Comparison of ENCODE assay signal across 27 mouse cellular contexts in genomic region chr11:77200703-77201102, GRCm38 (mm10). TPM values are rescaled to one million over a fixed set of nuclear protein-coding genes. Genes with fewer than 3 reads are reported as not detected.
DNase-seq lines count a peak whose midpoint lies in the region; ATAC-seq and TF ChIP-seq lines count a peak whose summit lies in the region.
"Had no signal": no experiment of that assay in that cellular context is flagged by ENCODE, and none has a peak within 500 bp of the region (broad histone marks: within the 10 kb centered on the region; RNA-seq: fewer than 3 reads in every experiment).

No protein-coding gene starts in this region.

- H3K79me2 ChIP-seq in MEL (ENCODE audit: control insufficient read depth, insufficient read depth, low read length, poor library complexity) (no peaks in the 10 kb centered on the region), myocyte (ENCODE audit: control insufficient read depth, insufficient read depth) (no peaks in the 10 kb centered on the region)

- no peak for TF ChIP-seq CTCF in testis, adult 2 months (IDR thresholded peaks at IDR 0.05; ENCODE audit: control insufficient read depth, insufficient read depth, insufficient replicate concordance, low read depth, low read length)
- no peak for TF ChIP-seq CTCF in MEL (IDR thresholded peaks at IDR 0.05 in 2 of 3, conservative IDR thresholded peaks at IDR 0.05 in 1 of 3; ENCODE audit: control insufficient read depth in 1 of 3, insufficient read depth in 1 of 3, low read depth in 2 of 3, low read length in 3 of 3, poor library complexity in 1 of 3, severe bottlenecking in 1 of 3)
- TF ChIP-seq CTCF in small intestine, adult 2 months (IDR thresholded peaks at IDR 0.05; ENCODE audit: extremely low read depth, insufficient read length, insufficient replicate concordance, low read depth, low read length): no peak

- peak overlapping the region; percentile 77 for H3K27ac ChIP-seq in testis, adult 2 months (ENCODE audit: control insufficient read depth, insufficient read depth, low read depth, low read length)
- H3K27ac ChIP-seq in MEL (ENCODE audit: control insufficient read depth, low read depth, low read length): no peak overlapping the region
- H3K27ac ChIP-seq in small intestine, adult 2 months (ENCODE audit: insufficient read depth, low read depth, low read length): peak overlapping the region; percentile 66
- H3K27ac ChIP-seq: embryonic facial prominence, embryonic 13.5 days; embryonic facial prominence, embryonic 15.5 days; forebrain, embryonic 10.5 days; forebrain, embryonic 12.5 days had no signal

- H3K4me3 ChIP-seq in testis, adult 2 months (ENCODE audit: control insufficient read depth, low read depth, low read length): peak overlapping the region; percentile 9; the same call in 1 of the 2 replicates
- H3K4me3 ChIP-seq in MEL (ENCODE audit: control insufficient read depth in 1 of 2, insufficient read depth in 1 of 2, low read depth in 2 of 2, low read length in 2 of 2) (no peak overlapping the region), myocyte (no peak overlapping the region)
- H3K4me3 ChIP-seq in small intestine, adult 2 months (ENCODE audit: low read depth, low read length): no peak overlapping the region
- H3K4me3 ChIP-seq: embryonic facial prominence, embryonic 13.5 days; embryonic facial prominence, embryonic 15.5 days; erythroblast, embryonic 14.5 days; forebrain, embryonic 10.5 days; forebrain, embryonic 12.5 days had no signal

- peaks cover 2% of the 10 kb centered on the region; the same call in 1 of the 2 replicates for H3K4me1 ChIP-seq in testis, adult 2 months (ENCODE audit: control insufficient read depth, insufficient read depth, low read length)
- H3K4me1 ChIP-seq in MEL (ENCODE audit: control insufficient read depth in 1 of 2, insufficient read depth in 2 of 2, low read length in 2 of 2): peaks cover 8 to 20% of the 10 kb centered on the region in 2 experiments
- H3K4me1 ChIP-seq in small intestine, adult 2 months (ENCODE audit: control insufficient read depth, insufficient read depth, insufficient read length, low read length): peaks cover 12% of the 10 kb centered on the region
- H3K4me1 ChIP-seq: embryonic facial prominence, embryonic 15.5 days had no signal

- H3K4me2 ChIP-seq in myocyte (ENCODE audit: low read depth): no peak overlapping the region
- H3K4me2 ChIP-seq: embryonic facial prominence, embryonic 13.5 days; embryonic facial prominence, embryonic 15.5 days; forebrain, embryonic 12.5 days had no signal

- TF ChIP-seq EP300 in MEL (IDR thresholded peaks at IDR 0.05; ENCODE audit: low read depth in 1 of 2, low read length in 2 of 2): no peak

- no peak for DNase-seq in testis, postnatal 10 days (ENCODE audit: low spot score)
- DNase-seq in MEL (ENCODE audit: low read depth, low spot score): no peak
- DNase-seq in cerebellum, adult 8-10 months: no peak
- no peak for DNase-seq in ovary, postnatal 36 days (ENCODE audit: low spot score)
- DNase-seq: adrenal gland, adult 2 months; adrenal gland, postnatal 10 days; adrenal gland, postnatal 25 days; cerebellum, adult 11-12 months; cerebellum, adult 2 months; cerebellum, adult 9-11 months; cerebellum, postnatal 14 days; cerebellum, postnatal 36 days; embryo, embryonic 11 days had no signal

- H3K9ac ChIP-seq in MEL (ENCODE audit: control insufficient read depth, low read depth, low read length, poor library complexity, severe bottlenecking): no peak overlapping the region
- H3K9ac ChIP-seq: embryonic facial prominence, embryonic 13.5 days; embryonic facial prominence, embryonic 15.5 days; forebrain, embryonic 12.5 days had no signal

- no peaks in the 10 kb centered on the region for H3K27me3 ChIP-seq in testis, adult 2 months (ENCODE audit: control insufficient read depth, insufficient read depth, low read length)
- H3K27me3 ChIP-seq in MEL (ENCODE audit: control insufficient read depth in 1 of 2, insufficient read depth in 2 of 2, low read length in 2 of 2) (no peaks in the 10 kb centered on the region), myocyte (ENCODE audit: control insufficient read depth, insufficient read depth, insufficient read length) (no peaks in the 10 kb centered on the region)
- H3K27me3 ChIP-seq in small intestine, adult 2 months (ENCODE audit: control insufficient read depth, insufficient read depth, low read length): no peaks in the 10 kb centered on the region
- H3K27me3 ChIP-seq: CH12.LX; embryonic facial prominence, embryonic 13.5 days; embryonic facial prominence, embryonic 15.5 days had no signal

- no peak; the same call in 1 of the 2 replicates for TF ChIP-seq POLR2A in testis, adult 2 months (IDR thresholded peaks at IDR 0.05; ENCODE audit: control insufficient read depth, low read depth, low read length)
- no peak for TF ChIP-seq POLR2A in MEL (IDR thresholded peaks at IDR 0.05; ENCODE audit: control insufficient read depth in 1 of 2, insufficient read depth in 1 of 2, low read depth in 1 of 2, low read length in 2 of 2, poor library complexity in 1 of 2)
- TF ChIP-seq POLR2A in myocyte (IDR thresholded peaks at IDR 0.05; ENCODE audit: insufficient read length, low read depth): no peak
- TF ChIP-seq POLR2A in small intestine, adult 2 months (IDR thresholded peaks at IDR 0.05; ENCODE audit: low read depth, low read length): no peak

- WGBS in small intestine, adult 2 months: 29% methylated on average over 1 of the region's 1 CpGs

- no peak overlapping the region for H3ac ChIP-seq in myocyte (ENCODE audit: control insufficient read depth, insufficient read length)

- H3K36me3 ChIP-seq in testis, adult 2 months (ENCODE audit: control insufficient read depth, insufficient read depth, low read length): no peaks in the 10 kb centered on the region; the same call in 1 of the 2 replicates
- peaks cover 0 to 20% of the 10 kb centered on the region in 2 experiments; a peak in 2 of 4 replicates for H3K36me3 ChIP-seq in MEL (ENCODE audit: control insufficient read depth in 1 of 2, insufficient read depth in 2 of 2, low read length in 2 of 2)
- H3K36me3 ChIP-seq in myocyte (ENCODE audit: control insufficient read depth, insufficient read depth): no peaks in the 10 kb centered on the region
- no peaks in the 10 kb centered on the region for H3K36me3 ChIP-seq in small intestine, adult 2 months (ENCODE audit: control insufficient read depth, insufficient read depth, low read length)
- H3K36me3 ChIP-seq: embryonic facial prominence, embryonic 13.5 days; embryonic facial prominence, embryonic 15.5 days; forebrain, embryonic 10.5 days; forebrain, embryonic 12.5 days; G1E had no signal

- TF ChIP-seq RAD21 in MEL (IDR thresholded peaks at IDR 0.05; ENCODE audit: low read depth, low read length): no peak

- no peak for ATAC-seq in cerebellum, adult (ENCODE audit: insufficient number of reproducible peaks, low FRiP score, low TSS enrichment)
- ATAC-seq: CD4-positive, CD25-positive, alpha-beta regulatory T cell, adult 4 months; forebrain, embryonic 14.5 days; forebrain, embryonic 16.5 days had no signal

- no peaks in the 10 kb centered on the region for H3K9me3 ChIP-seq in MEL (replicated peaks; ENCODE audit: insufficient read depth, low read length)
- H3K9me3 ChIP-seq: embryonic facial prominence, embryonic 13.5 days; embryonic facial prominence, embryonic 15.5 days; forebrain, embryonic 10.5 days; forebrain, embryonic 12.5 days; G1E had no signal

TF ChIP-seq in MEL, 35 proteins besides CTCF, POLR2A, EP300 and RAD21 (continues in another document):
- TF ChIP-seq BHLHE40 (IDR thresholded peaks at IDR 0.05; ENCODE audit: borderline replicate concordance, low read depth, low read length) (no peak), SMC3 (IDR thresholded peaks at IDR 0.05; ENCODE audit: low read depth, low read length) (no peak), MAZ (IDR thresholded peaks at IDR 0.05; ENCODE audit: low read depth, low read length) (no peak), ZMIZ1 (IDR thresholded peaks at IDR 0.05; ENCODE audit: low read depth, low read length) (no peak), USF2 (IDR thresholded peaks at IDR 0.05; ENCODE audit: borderline replicate concordance in 1 of 2, insufficient read depth in 1 of 2, low read depth in 1 of 2, low read length in 2 of 2) (no peak), MEF2A (IDR thresholded peaks at IDR 0.05; ENCODE audit: extremely low read depth, insufficient replicate concordance, low read depth, low read length, poor library complexity, severe bottlenecking) (no peak), JUND (IDR thresholded peaks at IDR 0.05; ENCODE audit: low read depth, low read length) (no peak), TCF12 (IDR thresholded peaks at IDR 0.05; ENCODE audit: low read depth, low read length) (no peak), ETS1 (IDR thresholded peaks at IDR 0.05; ENCODE audit: low read depth, low read length) (no peak)

TF ChIP-seq in myocyte, 11 proteins besides CTCF, POLR2A, EP300 and RAD21:
- TF ChIP-seq SRF (IDR thresholded peaks at IDR 0.05; ENCODE audit: control insufficient read depth, insufficient read length, low read depth): no peak
- TF ChIP-seq MYOG (IDR thresholded peaks at IDR 0.05; ENCODE audit: control insufficient read depth in 1 of 3, insufficient read depth in 1 of 3, insufficient read length in 2 of 3, low read depth in 2 of 3): peak in 2 of 3 experiments; percentile 10 to 12
- no peak for TF ChIP-seq MAX (IDR thresholded peaks at IDR 0.05; ENCODE audit: low read depth)
- peak in 1 of 3 experiments; percentile 40 for TF ChIP-seq MYOD1 (IDR thresholded peaks at IDR 0.05; ENCODE audit: control insufficient read depth in 1 of 3, insufficient read length in 2 of 3, low read depth in 2 of 3)
- TF ChIP-seq POLR2AphosphoS2 (IDR thresholded peaks at IDR 0.05; ENCODE audit: insufficient read length, low read depth): no peak

RNA-seq across cellular contexts. Expression of gene Efcab5, which starts 11.9 kb away (rescaled TPM):
- polyA plus RNA-seq in testis, adult 2 months (2012; rRNA removed): 172 and 216 TPM in 2 replicates
- 0.23 and 0.27 TPM in 2 replicates for total RNA-seq in MEL (2012; rRNA removed)
- under 1 TPM in 1 of 2 experiments, not detected in 1; 0.29 TPM for polyA plus RNA-seq in MEL (2012; ENCODE audit: insufficient read depth in 1 of 2, insufficient read length in 2 of 2, low read depth in 1 of 2, low replicate concordance in 2 of 2, missing spikeins in 1 of 2)
- polyA plus RNA-seq in myocyte (2012; fragmentation: generic; extraction: Trizol): 0.04 TPM
- 0.27 and 1.1 TPM in 2 replicates for polyA plus RNA-seq in small intestine, adult 2 months (2012; rRNA removed)
- polyA plus RNA-seq: erythroblast, embryonic 14.5 days had no signal

RNA-seq across cellular contexts. Expression of gene Ssh2, which starts 15.4 kb away (rescaled TPM):
- polyA plus RNA-seq in testis, adult 2 months (2012; rRNA removed): 35.8 and 43.8 TPM in 2 replicates
- 6.3 and 9.7 TPM in 2 replicates for total RNA-seq in MEL (2012; rRNA removed)
- polyA plus RNA-seq in MEL (2012; ENCODE audit: insufficient read depth in 1 of 2, insufficient read length in 2 of 2, low read depth in 1 of 2, low replicate concordance in 2 of 2, missing spikeins in 1 of 2): 10 to 100 TPM; 16.5 to 29.2 TPM
- 4.8 TPM for polyA plus RNA-seq in myocyte (2012; fragmentation: generic; extraction: Trizol)
- polyA plus RNA-seq in small intestine, adult 2 months (2012; rRNA removed): 3.1 and 5.3 TPM in 2 replicates

Comparison
In these comparisons a context has a peak if more than half of its experiments do, and no peak if none do; other contexts are left out.
1. RNA of gene Efcab5, which starts 11.9 kb away (polyA plus RNA-seq): 172 to 216 TPM in testis, adult 2 months; 0.27 to 1.1 TPM in small intestine, adult 2 months, 0.29 TPM in MEL and 0.04 TPM in myocyte (single experiment); every median in the first group is over 10 times any median in the second.